Mouse (Mus musculus): Measurements from ENCODE around the gene Slc38a8. TPM values are rescaled to one million over a fixed set of nuclear protein-coding genes. Genes with fewer than 3 reads are reported as not detected.

Gene Slc38a8
- total RNA-seq, 2 experiments from 2014 or later: not detected

- DNase-seq (ENCODE audit: low spot score in 2 of 2): no peak
Observed at GRCm38 (mm10) chr8:119487093-119487492, 14.4 kb downstream of the Slc38a8 start.

- no peak for DNase-seq (ENCODE audit: low spot score in 2 of 2)
Observed at GRCm38 (mm10) chr8:119484145-119484896, 17.2 kb downstream of the Slc38a8 start.

GRCm38 (mm10) chr8:119478684-119479083 is 22.8 kb downstream of the Slc38a8 start:
- no peak for DNase-seq (ENCODE audit: low spot score in 2 of 2)

GRCm38 (mm10) chr8:119468091-119468490 is 33.4 kb downstream of the Slc38a8 start:
- DNase-seq (ENCODE audit: low spot score in 2 of 2): no peak

GRCm38 (mm10) chr8:119466794-119467193 is 34.7 kb downstream of the Slc38a8 start:
- no peak for DNase-seq (ENCODE audit: low spot score in 2 of 2)

- no peak for DNase-seq (ENCODE audit: low spot score in 2 of 2)
Observed at GRCm38 (mm10) chr8:119466105-119466504, 35.4 kb downstream of the Slc38a8 start.

- DNase-seq (ENCODE audit: low spot score in 2 of 2): no peak
Observed at GRCm38 (mm10) chr8:119463709-119464108, 37.8 kb downstream of the Slc38a8 start.

- DNase-seq (ENCODE audit: low spot score in 2 of 2): no peak
Observed at GRCm38 (mm10) chr8:119461356-119461755, 40.1 kb downstream of the Slc38a8 start.

- no peak for DNase-seq (ENCODE audit: low spot score in 2 of 2)
Observed at GRCm38 (mm10) chr8:119459724-119460123, 41.8 kb downstream of the Slc38a8 start.

GRCm38 (mm10) chr8:119456045-119456444 is 45.5 kb downstream of the Slc38a8 start:
- no peak for DNase-seq (ENCODE audit: low spot score in 2 of 2)

- DNase-seq (ENCODE audit: low spot score in 2 of 2): no peak
Observed at GRCm38 (mm10) chr8:119452919-119453318, 48.6 kb downstream of the Slc38a8 start.

GRCm38 (mm10) chr8:119451131-119451530 is 50.4 kb downstream of the Slc38a8 start:
- DNase-seq (ENCODE audit: low spot score in 2 of 2): no peak

GRCm38 (mm10) chr8:119449627-119450026 is 51.9 kb downstream of the Slc38a8 start:
- no peak for DNase-seq (ENCODE audit: low spot score in 2 of 2)

- no peak for DNase-seq (ENCODE audit: low spot score in 2 of 2)
Observed at GRCm38 (mm10) chr8:119447781-119448170, 53.7 kb downstream of the Slc38a8 start.

GRCm38 (mm10) chr8:119446990-119447780 is 54.3 kb downstream of the Slc38a8 start:
- peak in 1 of 2 experiments; percentile 58 for DNase-seq (ENCODE audit: low spot score in 2 of 2)

- DNase-seq (ENCODE audit: low spot score in 2 of 2): peak; percentile 90
Observed at GRCm38 (mm10) chr8:119446211-119446989, 55.1 kb downstream of the Slc38a8 start, which contains the start of gene Necab2. Gene Necab2 (plus strand): TSS chr8:119446719.

GRCm38 (mm10) chr8:119442970-119443369 is 58.5 kb downstream of the Slc38a8 start:
- no peak for DNase-seq (ENCODE audit: low spot score in 2 of 2)

GRCm38 (mm10) chr8:119442013-119442412 is 59.5 kb downstream of the Slc38a8 start:
- DNase-seq (ENCODE audit: low spot score in 2 of 2): no peak

GRCm38 (mm10) chr8:119440952-119441270 is 60.6 kb downstream of the Slc38a8 start:
- DNase-seq (ENCODE audit: low spot score in 2 of 2): no peak

GRCm38 (mm10) chr8:119440250-119440951 is 61.1 kb downstream of the Slc38a8 start:
- DNase-seq (ENCODE audit: low spot score in 2 of 2): peak in 1 of 2 experiments; percentile 79

GRCm38 (mm10) chr8:119439893-119440249 is 61.6 kb downstream of the Slc38a8 start:
- DNase-seq (ENCODE audit: low spot score in 2 of 2): no peak
